Comparison of ENCODE assay signal across 8 mouse cellular contexts in the genomic region with DNA sequence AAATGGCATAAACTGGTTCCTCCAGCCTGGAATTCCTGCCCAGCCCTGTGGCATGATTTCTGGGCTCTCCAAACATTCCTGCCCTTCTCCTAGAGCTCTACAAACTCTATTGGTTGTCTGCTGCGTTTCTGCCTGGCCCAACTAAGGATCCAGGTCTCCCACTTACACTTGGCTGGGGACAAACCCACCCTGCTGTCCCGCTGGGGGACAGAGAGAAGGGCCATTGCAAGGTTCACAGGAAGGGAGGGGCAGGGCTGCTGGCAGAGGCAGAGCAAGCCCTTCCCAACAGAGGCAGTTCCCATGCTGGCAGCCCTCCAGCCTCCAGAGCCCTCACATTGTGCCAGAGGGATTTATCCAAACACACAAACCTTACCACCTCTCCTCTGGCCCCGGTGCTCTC. TPM values are rescaled to one million over a fixed set of nuclear protein-coding genes. Genes with fewer than 3 reads are reported as not detected.
A peak's percentile ranks its signal among the peaks of the same experiment; 100 is the strongest.
DNase-seq lines count a peak whose midpoint lies in the region; ATAC-seq and TF ChIP-seq lines count a peak whose summit lies in the region.

No protein-coding gene starts in this region.

- peak overlapping the region; percentile 32; the same call in 1 of the 2 replicates for H3K9ac ChIP-seq in embryonic facial prominence, embryonic 13.5 days
- no peak overlapping the region for H3K9ac ChIP-seq in heart, embryonic 15.5 days
- peak overlapping the region; percentile 37; the same call in 1 of the 2 replicates for H3K9ac ChIP-seq in lung, embryonic 16.5 days (ENCODE audit: low read length)

- ATAC-seq in embryonic facial prominence, embryonic 13.5 days (ENCODE audit: insufficient number of reproducible peaks, insufficient read depth, low FRiP score, low TSS enrichment, low read depth): no peak
- peak; percentile 53; the same call in 1 of the 2 replicates for ATAC-seq in heart, embryonic 15.5 days (replicated peaks; ENCODE audit: insufficient number of reproducible peaks, insufficient read depth, low FRiP score, low read depth)
- ATAC-seq in lung, embryonic 16.5 days (ENCODE audit: low read depth): peak; percentile 81
- no peak for ATAC-seq in erythroid progenitor cell, adult 5-6 weeks (replicated peaks; ENCODE audit: low FRiP score, poor library complexity, severe bottlenecking)

- no peak for TF ChIP-seq POLR2A in spleen, adult 2 months (IDR thresholded peaks at IDR 0.05; ENCODE audit: low read depth, low read length)

- TF ChIP-seq CTCF in spleen, adult 2 months (IDR thresholded peaks at IDR 0.05; ENCODE audit: extremely low read depth, insufficient read depth, insufficient read length, insufficient replicate concordance): no peak

- no peak overlapping the region for H3K4me3 ChIP-seq in embryonic facial prominence, embryonic 13.5 days
- H3K4me3 ChIP-seq in embryonic facial prominence, embryonic 10.5 days: no peak overlapping the region
- H3K4me3 ChIP-seq in spleen, adult 2 months (ENCODE audit: extremely low read depth, insufficient read depth, insufficient read length): no peak overlapping the region
- no peak overlapping the region for H3K4me3 ChIP-seq in heart, embryonic 15.5 days
- H3K4me3 ChIP-seq in lung, embryonic 16.5 days (ENCODE audit: low read length): no peak overlapping the region

- no peaks in the 10 kb centered on the region for H3K9me3 ChIP-seq in embryonic facial prominence, embryonic 13.5 days
- H3K9me3 ChIP-seq in embryonic facial prominence, embryonic 10.5 days: no peaks in the 10 kb centered on the region
- no peaks in the 10 kb centered on the region for H3K9me3 ChIP-seq in heart, embryonic 15.5 days (replicated peaks)
- H3K9me3 ChIP-seq in lung, embryonic 16.5 days (ENCODE audit: control insufficient read depth, low read length): no peaks in the 10 kb centered on the region

- H3K27ac ChIP-seq in embryonic facial prominence, embryonic 13.5 days: peak overlapping the region; percentile 5; the same call in 1 of the 2 replicates
- no peak overlapping the region for H3K27ac ChIP-seq in embryonic facial prominence, embryonic 10.5 days (replicated peaks)
- peak overlapping the region; percentile 29; the same call in 1 of the 2 replicates for H3K27ac ChIP-seq in spleen, adult 2 months (ENCODE audit: insufficient read depth, low read length)
- H3K27ac ChIP-seq in heart, embryonic 15.5 days: peak overlapping the region; percentile 76
- H3K27ac ChIP-seq in lung, embryonic 16.5 days (ENCODE audit: low read length): peak overlapping the region; percentile 97

- peaks cover 53% of the 10 kb centered on the region for H3K4me1 ChIP-seq in embryonic facial prominence, embryonic 13.5 days
- peaks cover 46% of the 10 kb centered on the region for H3K4me1 ChIP-seq in embryonic facial prominence, embryonic 10.5 days
- H3K4me1 ChIP-seq in spleen, adult 2 months (ENCODE audit: control insufficient read depth, insufficient read depth, insufficient read length): no peaks in the 10 kb centered on the region
- peaks cover 53% of the 10 kb centered on the region for H3K4me1 ChIP-seq in heart, embryonic 15.5 days (replicated peaks)
- peaks cover 39% of the 10 kb centered on the region for H3K4me1 ChIP-seq in lung, embryonic 16.5 days (replicated peaks; ENCODE audit: control insufficient read depth, insufficient read depth, low read length)

- peaks cover 52% of the 10 kb centered on the region for H3K27me3 ChIP-seq in embryonic facial prominence, embryonic 13.5 days
- peaks cover 80% of the 10 kb centered on the region for H3K27me3 ChIP-seq in embryonic facial prominence, embryonic 10.5 days (replicated peaks; ENCODE audit: low read depth, poor library complexity, severe bottlenecking)
- H3K27me3 ChIP-seq in spleen, adult 2 months (ENCODE audit: control insufficient read depth, insufficient read depth, low read length): peaks cover 10% of the 10 kb centered on the region
- H3K27me3 ChIP-seq in heart, embryonic 15.5 days: peaks cover 39% of the 10 kb centered on the region
- H3K27me3 ChIP-seq in lung, embryonic 16.5 days (ENCODE audit: control insufficient read depth, insufficient read depth, low read depth, low read length): peaks cover 21% of the 10 kb centered on the region

- 19% methylated on average over 3 of the region's 3 CpGs for WGBS in embryonic facial prominence, embryonic 13.5 days
- 22% methylated on average over 3 of the region's 3 CpGs for WGBS in embryonic facial prominence, embryonic 10.5 days
- WGBS in spleen, adult 2 months: 20% methylated on average over 3 of the region's 3 CpGs
- 8% methylated on average over 3 of the region's 3 CpGs for WGBS in heart, embryonic 15.5 days
- WGBS in lung, embryonic 16.5 days: 4% methylated on average over 3 of the region's 3 CpGs

- H3K4me2 ChIP-seq in embryonic facial prominence, embryonic 13.5 days: 0 out of 2 replicates have a peak overlapping the region, but pooled peaks have one; percentile 5
- H3K4me2 ChIP-seq in heart, embryonic 15.5 days: peak overlapping the region; percentile 14; the same call in 1 of the 2 replicates
- no peak overlapping the region for H3K4me2 ChIP-seq in lung, embryonic 16.5 days (ENCODE audit: low read depth, low read length)

- H3K36me3 ChIP-seq in embryonic facial prominence, embryonic 13.5 days: no peaks in the 10 kb centered on the region
- no peaks in the 10 kb centered on the region for H3K36me3 ChIP-seq in embryonic facial prominence, embryonic 10.5 days (replicated peaks)
- no peaks in the 10 kb centered on the region for H3K36me3 ChIP-seq in spleen, adult 2 months (ENCODE audit: control insufficient read depth, insufficient read depth, low read length)
- H3K36me3 ChIP-seq in heart, embryonic 15.5 days: no peaks in the 10 kb centered on the region
- no peaks in the 10 kb centered on the region for H3K36me3 ChIP-seq in lung, embryonic 16.5 days (ENCODE audit: control insufficient read depth, insufficient read depth, low read length)

- DNase-seq in embryonic facial prominence, embryonic 10.5 days (ENCODE audit: low spot score): no peak
- no peak for DNase-seq in spleen, adult 2 months (ENCODE audit: low read depth in 1 of 2, low spot score in 2 of 2)
- DNase-seq in spleen, postnatal 14 days (ENCODE audit: low spot score in 2 of 2): no peak
- DNase-seq in spleen, adult 12 weeks (ENCODE audit: low spot score): no peak

RNA-seq across cellular contexts. Expression of a gene that starts 3.3 kb away (rescaled TPM):
- 0.62 and 1.2 TPM in 2 replicates for polyA plus RNA-seq in embryonic facial prominence, embryonic 13.5 days (2015; fragmentation: Nextera tagmentation; extraction: Ambion mirVana)
- 0.23 and 0.24 TPM in 2 replicates for polyA plus RNA-seq in embryonic facial prominence, embryonic 10.5 days (2016; fragmentation: Nextera tagmentation; extraction: Ambion mirVana)
- 5.2 and 5.9 TPM in 2 replicates for polyA plus RNA-seq in spleen, adult 2 months (2012; rRNA removed)
- 0.21 and 0.55 TPM in 2 replicates for polyA plus RNA-seq in heart, embryonic 15.5 days (2015; fragmentation: Nextera tagmentation; extraction: Ambion mirVana)
- polyA plus RNA-seq in lung, embryonic 16.5 days (2015; fragmentation: Nextera tagmentation; extraction: Ambion mirVana): 2.3 and 2.9 TPM in 2 replicates
- not detected in 2 replicates for total RNA-seq in erythroid progenitor cell, adult 5-6 weeks (2015; ENCODE audit: low replicate concordance)
- not detected in 2 replicates for total RNA-seq in erythroid progenitor cell, adult 5-6 weeks (2017; ENCODE audit: low replicate concordance)

Comparison
In these comparisons a context has a peak if more than half of its experiments do, and no peak if none do; other contexts are left out.
1. ATAC-seq: peak in heart, embryonic 15.5 days (single experiment) and lung, embryonic 16.5 days (single experiment); none in embryonic facial prominence, embryonic 13.5 days (single experiment) and erythroid progenitor cell, adult 5-6 weeks (single experiment).